Mouse (Mus musculus) kidney, adult 2 months (tissue): Measurements from ENCODE around the gene Abcc4.

Experiments
- CTCF ChIP-seq: fragments of 200-500 bp; conservative IDR thresholded peaks from 2 replicates; pipeline ENCODE4 v1.5.1; 2011; ENCODE audit warnings: low read depth, mild to moderate bottlenecking, control low read depth, low read length, moderate library complexity, mixed read lengths; ENCODE audit not compliant: insufficient read depth, insufficient read length
- POLR2A ChIP-seq: fragments of 200-500 bp; IDR thresholded peaks from one replicate; pipeline ENCODE4 v1.6.1; 2011; ENCODE audit warnings: low read depth, low read length, control low read depth

GRCm38 (mm10) chr14:118435676-118436330 lies 270.2 kb downstream of the Abcc4 start:
- TF ChIP-seq POLR2A (no peak), CTCF (no peak)
